Mouse (Mus musculus): ENCODE results near the gene Setd1a.

Setd1a gene

GRCm38 (mm10) chr7:127800435-127801009, 24.1 kb downstream of the Setd1a start, which contains the start of gene Hsd3b7:
Gene Hsd3b7 (plus strand): TSS chr7:127800604.
- DNase-seq (ENCODE audit: low read depth) = peak; percentile 96

GRCm38 (mm10) chr7:127801010-127801621, 24.6 kb downstream of the Setd1a start:
- DNase-seq (ENCODE audit: low read depth) = peak; percentile 74

- DNase-seq (ENCODE audit: low read depth) = no peak
Measured at GRCm38 (mm10) chr7:127802313-127802712, 25.8 kb downstream of the Setd1a start.

- DNase-seq (ENCODE audit: low read depth) = no peak
Measured at GRCm38 (mm10) chr7:127808821-127809220, 32.4 kb downstream of the Setd1a start.

- DNase-seq (ENCODE audit: low read depth) = no peak
Measured at GRCm38 (mm10) chr7:127809846-127810245, 33.4 kb downstream of the Setd1a start.

GRCm38 (mm10) chr7:127810650-127811049, 34.2 kb downstream of the Setd1a start:
- no peak for DNase-seq (ENCODE audit: low read depth)

- no peak for DNase-seq (ENCODE audit: low read depth)
Measured at GRCm38 (mm10) chr7:127811240-127811639, 34.8 kb downstream of the Setd1a start.

GRCm38 (mm10) chr7:127812292-127812691, 35.8 kb downstream of the Setd1a start:
- no peak for DNase-seq (ENCODE audit: low read depth)

- no peak for DNase-seq (ENCODE audit: low read depth)
Measured at GRCm38 (mm10) chr7:127813821-127814220, 37.4 kb downstream of the Setd1a start.

- DNase-seq (ENCODE audit: low read depth) = no peak
Measured at GRCm38 (mm10) chr7:127814241-127814921, 37.9 kb downstream of the Setd1a start.

GRCm38 (mm10) chr7:127815116-127815665, 38.7 kb downstream of the Setd1a start:
- DNase-seq (ENCODE audit: low read depth) = no peak

GRCm38 (mm10) chr7:127815954-127816821, 39.7 kb downstream of the Setd1a start:
- peak; percentile 80 for DNase-seq (ENCODE audit: low read depth)

- no peak for DNase-seq (ENCODE audit: low read depth)
Measured at GRCm38 (mm10) chr7:127817053-127817452, 40.6 kb downstream of the Setd1a start.

GRCm38 (mm10) chr7:127817776-127818175, 41.3 kb downstream of the Setd1a start:
- no peak for DNase-seq (ENCODE audit: low read depth)

- peak; percentile 50 for DNase-seq (ENCODE audit: low read depth)
Measured at GRCm38 (mm10) chr7:127820836-127821509, 44.5 kb downstream of the Setd1a start.

- no peak for DNase-seq (ENCODE audit: low read depth)
Measured at GRCm38 (mm10) chr7:127822494-127822893, 46.0 kb downstream of the Setd1a start.

- DNase-seq (ENCODE audit: low read depth) = no peak
Measured at GRCm38 (mm10) chr7:127823236-127824171, 47.0 kb downstream of the Setd1a start.

- no peak for DNase-seq (ENCODE audit: low read depth)
Measured at GRCm38 (mm10) chr7:127824176-127824871, 47.9 kb downstream of the Setd1a start, which contains the start of the genes Stx4a and Stx1b. Gene Stx4a (plus strand): TSS chr7:127824294. Gene Stx1b (minus strand): TSS chr7:127824549.

- DNase-seq (ENCODE audit: low read depth) = no peak
Measured at GRCm38 (mm10) chr7:127835550-127835949, 59.1 kb downstream of the Setd1a start.

All from 416B (cell line).